Mouse (Mus musculus): ENCODE data around the gene Il17c. TPM values are rescaled to one million over a fixed set of nuclear protein-coding genes. Genes with fewer than 3 reads are reported as not detected.

The Il17c gene
- total RNA-seq, 2 experiments from 2014 or later: not detected

GRCm38 (mm10) chr8:122460524-122461472 is 39.0 kb downstream of the Il17c start, which contains the start of gene Snai3:
Snai3 (minus strand) TSS chr8:122460733.
- DNase-seq: no peak

GRCm38 (mm10) chr8:122461473-122462148 is 39.8 kb downstream of the Il17c start:
- peak; percentile 48 to 53 for DNase-seq

- no peak for DNase-seq
Measured at GRCm38 (mm10) chr8:122462510-122462909, 40.7 kb downstream of the Il17c start.

GRCm38 (mm10) chr8:122463651-122464640 is 42.1 kb downstream of the Il17c start:
- DNase-seq: no peak

- DNase-seq: no peak
Measured at GRCm38 (mm10) chr8:122464985-122465384, 43.2 kb downstream of the Il17c start.

- DNase-seq: no peak
Measured at GRCm38 (mm10) chr8:122467816-122468215, 46.0 kb downstream of the Il17c start.

GRCm38 (mm10) chr8:122469407-122469806 is 47.6 kb downstream of the Il17c start:
- no peak for DNase-seq

GRCm38 (mm10) chr8:122469965-122470364 is 48.1 kb downstream of the Il17c start:
- no peak for DNase-seq

GRCm38 (mm10) chr8:122470691-122471090 is 48.9 kb downstream of the Il17c start:
- DNase-seq: no peak

Small RNA genes lying within 50 kb of the gene (microRNA-seq; reads per million reads assigned to microRNA genes)
- gene Gm24366: 0 reads per million in 2 experiments

Other genes with a start within 250 kb of the Il17c start
- gene Zfpm1, start 139.9 kb upstream of the Il17c start, total RNA-seq (2021): 10 to 100 TPM; 34.7 to 36.9 TPM
- gene Trhr2, start 61.3 kb upstream of the Il17c start, total RNA-seq (2021): under 1 TPM; 0.52 to 0.56 TPM
- 10 to 100 TPM; 38.9 to 39.1 TPM for gene Zc3h18, start 45.4 kb upstream of the Il17c start, total RNA-seq (2021)
- gene Cyba, start 10.9 kb downstream of the Il17c start, total RNA-seq (2021): 10 to 100 TPM; 10.0 to 10.2 TPM
- gene Mvd, start 21.4 kb downstream of the Il17c start, total RNA-seq (2021): 10 to 100 TPM; 19.1 to 20.6 TPM
- gene Snai3, start 38.7 kb downstream of the Il17c start, total RNA-seq (2021): not detected
- gene Rnf166, start 54.0 kb downstream of the Il17c start, total RNA-seq (2021): 10 to 100 TPM; 31.8 to 36.3 TPM
- gene Ctu2, start 54.1 kb downstream of the Il17c start, total RNA-seq (2021): 10 to 100 TPM; 16.6 to 21.7 TPM
- 1 to 10 TPM; 3.1 to 4.4 TPM for gene Piezo1, start 129.3 kb downstream of the Il17c start, total RNA-seq (2021)
- 1 to 10 TPM; 1.4 to 1.9 TPM for gene Cdt1, start 146.0 kb downstream of the Il17c start, total RNA-seq (2021)
- 10 to 100 TPM; 61.5 to 65.4 TPM for gene Aprt, start 154.9 kb downstream of the Il17c start, total RNA-seq (2021)
- 10 to 100 TPM in 1 of 2 experiments, 1 to 10 TPM in 1; 9.5 to 11.4 TPM for gene Galns, start 189.4 kb downstream of the Il17c start, total RNA-seq (2021)
- 10 to 100 TPM; 79.1 to 87.3 TPM for gene Trappc2l, start 189.6 kb downstream of the Il17c start, total RNA-seq (2021)
- gene Pabpn1l, start 200.7 kb downstream of the Il17c start, total RNA-seq (2021): under 1 TPM in 1 of 2 experiments, not detected in 1; 0.35 TPM

Measured in layer of hippocampus, postnatal 36 days (tissue).